Mouse (Mus musculus): ENCODE data around the gene Sipa1l1. TPM values are rescaled to one million over a fixed set of nuclear protein-coding genes. Genes with fewer than 3 reads are reported as not detected.
A peak's percentile ranks its signal among the peaks of the same experiment; 100 is the strongest.

The Sipa1l1 gene
- polyA plus RNA-seq, 1 experiment: 50.5 TPM

DNA sequence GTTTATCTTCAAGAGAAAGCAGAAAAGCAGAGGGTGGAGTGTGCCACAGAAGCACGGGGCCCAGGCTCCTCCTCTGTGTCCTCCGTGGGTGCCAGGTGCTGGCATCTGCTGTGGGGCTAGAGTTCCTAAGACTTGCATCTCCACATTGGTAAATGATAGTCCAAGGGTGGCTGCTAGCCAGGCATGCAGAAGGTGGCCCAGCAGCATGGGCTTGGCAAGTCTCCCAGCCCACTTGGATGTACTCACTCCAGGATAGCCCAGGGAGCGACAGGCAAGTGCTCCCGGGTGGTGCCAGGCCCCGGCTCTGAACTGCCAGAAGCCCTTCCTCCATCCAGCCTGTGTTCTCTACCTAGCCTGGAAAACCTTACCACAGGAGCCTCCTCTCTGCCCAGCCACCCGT lies 239.4 kb downstream of the Sipa1l1 start:
- Histone ChIP-seq H3K27ac (ENCODE audit: insufficient read depth, low read depth, low read length) (peak overlapping the region; percentile 95), H3K4me1 (ENCODE audit: control insufficient read depth, insufficient read depth, low read length) (peaks cover 25% of the 10 kb centered on the region), H3K4me3 (ENCODE audit: insufficient read depth, low read depth, low read length) (no peak overlapping the region)
- TF ChIP-seq CTCF (IDR thresholded peaks at IDR 0.05; ENCODE audit: insufficient read depth, low read depth, low read length): no peak
- TF ChIP-seq POLR2A (IDR thresholded peaks at IDR 0.05; ENCODE audit: insufficient read depth, low read depth, low read length): no peak
- WGBS: 14% methylated on average over 6 of the region's 6 CpGs

DNA sequence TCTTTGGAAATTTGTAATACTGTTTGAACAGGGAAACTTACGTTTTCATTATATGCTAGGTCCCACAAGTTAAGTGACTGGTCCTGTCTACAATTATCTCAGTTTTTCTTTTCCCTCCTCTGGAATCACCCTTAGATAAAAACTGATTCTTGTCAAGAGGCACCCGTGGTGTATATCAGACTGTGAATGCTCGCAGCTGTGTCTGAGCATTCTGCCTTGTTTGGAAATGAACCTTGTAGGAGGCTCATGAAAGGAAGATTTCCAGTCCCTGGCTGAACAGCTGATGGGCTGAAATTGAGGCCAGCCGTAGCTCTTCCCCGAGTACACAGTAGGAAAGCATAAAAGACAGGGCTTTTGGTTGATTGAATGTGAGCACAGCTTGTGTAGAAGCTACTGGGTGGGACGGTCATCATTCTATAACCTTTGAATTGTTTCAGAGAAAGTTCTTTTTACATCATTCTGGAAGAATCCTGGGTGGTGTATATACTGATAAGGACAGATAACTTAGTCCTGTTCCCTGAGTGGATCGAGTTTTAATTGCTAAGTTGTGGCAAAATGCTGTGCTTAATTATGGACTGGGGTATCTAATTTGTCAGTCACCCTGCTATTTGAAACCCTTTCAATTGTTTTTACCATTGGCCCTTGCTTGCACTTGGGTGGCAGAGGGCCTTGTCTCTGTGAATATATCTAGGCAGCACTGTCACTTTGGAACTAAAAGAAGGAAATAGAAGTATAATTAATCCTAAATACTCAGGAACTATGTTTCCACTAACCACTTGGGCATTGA lies 240.8 kb downstream of the Sipa1l1 start:
- 17% methylated on average over 7 of the region's 7 CpGs for WGBS
- Histone ChIP-seq H3K4me3 (ENCODE audit: insufficient read depth, low read depth, low read length) (no peak overlapping the region), H3K27ac (ENCODE audit: insufficient read depth, low read depth, low read length) (peak overlapping the region; percentile 95)

DNA sequence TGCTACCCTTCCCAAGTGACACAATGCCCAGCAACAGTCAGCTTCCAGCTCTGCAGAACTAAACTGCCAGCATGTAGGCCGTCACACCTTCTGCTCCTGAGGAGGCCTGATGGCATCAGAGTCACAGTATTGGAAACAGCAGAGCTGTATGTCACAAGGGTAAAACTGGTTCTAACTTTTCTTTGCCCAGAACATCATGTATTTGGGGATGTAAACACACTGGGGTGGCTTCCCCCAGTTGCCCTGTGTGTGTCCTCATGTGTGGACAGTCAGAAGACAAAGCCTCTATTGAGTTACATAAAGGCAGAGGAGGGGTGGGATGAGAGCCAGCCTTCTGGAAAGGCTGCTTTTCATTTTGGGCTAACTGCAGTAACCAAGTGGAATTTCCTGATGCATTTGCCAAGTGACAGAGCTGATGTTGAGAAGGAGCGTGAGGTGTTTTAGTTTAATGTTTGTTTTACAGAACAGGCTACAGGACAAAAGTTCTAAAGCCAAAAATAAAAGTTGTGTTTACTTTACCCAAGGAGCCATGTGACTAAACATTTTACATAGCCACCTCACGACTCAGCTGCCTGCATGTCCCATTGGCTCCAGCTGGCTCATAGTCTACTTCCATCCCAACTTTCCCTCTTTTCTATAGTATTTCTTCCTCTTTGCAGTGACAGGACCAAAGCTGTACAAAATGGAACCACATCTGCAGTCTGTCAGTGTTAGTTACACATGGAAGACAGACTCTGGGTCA lies 243.3 kb downstream of the Sipa1l1 start:
- Histone ChIP-seq H3K4me3 (ENCODE audit: insufficient read depth, low read depth, low read length) (no peak overlapping the region), H3K4me1 (ENCODE audit: control insufficient read depth, insufficient read depth, low read length) (peaks cover 29% of the 10 kb centered on the region), H3K27ac (ENCODE audit: insufficient read depth, low read depth, low read length) (peak overlapping the region; percentile 27)
- no peak for TF ChIP-seq CTCF (IDR thresholded peaks at IDR 0.05; ENCODE audit: insufficient read depth, low read depth, low read length)
- TF ChIP-seq POLR2A (IDR thresholded peaks at IDR 0.05; ENCODE audit: insufficient read depth, low read depth, low read length): no peak
- WGBS: 17% methylated on average over 3 of the region's 3 CpGs

More for the DNA sequence above, 240.8 kb downstream of the Sipa1l1 start:
- H3K4me1 ChIP-seq (ENCODE audit: control insufficient read depth, insufficient read depth, low read length): peaks cover 25% of the 10 kb centered on the region
- TF ChIP-seq POLR2A (IDR thresholded peaks at IDR 0.05; ENCODE audit: insufficient read depth, low read depth, low read length): no peak
- TF ChIP-seq CTCF (IDR thresholded peaks at IDR 0.05; ENCODE audit: insufficient read depth, low read depth, low read length): no peak

DNA sequence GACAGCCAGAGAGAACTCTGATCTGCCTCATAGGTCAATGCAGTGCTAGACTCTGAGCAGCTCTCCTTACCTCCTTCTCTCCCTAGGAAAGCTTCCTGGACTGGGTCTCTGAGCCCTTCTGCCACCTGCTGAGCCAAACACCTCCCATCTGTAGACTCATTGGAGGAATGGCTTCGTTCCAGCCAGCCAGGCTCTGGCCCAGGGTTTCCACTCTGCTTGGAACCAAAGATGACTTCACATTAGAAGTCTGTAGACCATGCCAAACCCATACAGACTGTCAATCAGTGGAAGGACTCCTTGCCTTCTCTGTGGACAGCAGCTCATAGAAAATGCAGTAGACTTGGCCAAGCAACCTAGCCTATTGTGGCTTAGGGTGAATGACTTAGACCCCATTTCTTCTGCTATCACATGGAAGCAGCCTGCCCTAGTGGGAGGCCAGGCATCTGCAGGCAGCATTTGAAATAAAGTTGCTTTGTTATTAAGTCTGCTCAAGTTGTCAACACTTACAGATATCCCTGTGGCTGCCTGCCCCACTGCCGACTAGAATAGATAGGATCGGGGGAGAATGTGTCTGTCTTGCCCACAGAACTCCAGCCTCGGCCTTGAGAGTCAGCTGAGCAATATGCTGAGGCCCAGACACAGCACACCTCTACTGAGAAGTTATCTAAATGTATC lies 246.7 kb downstream of the Sipa1l1 start:
- Histone ChIP-seq H3K4me1 (ENCODE audit: control insufficient read depth, insufficient read depth, low read length) (peaks cover 19% of the 10 kb centered on the region), H3K4me3 (ENCODE audit: insufficient read depth, low read depth, low read length) (no peak overlapping the region), H3K27ac (ENCODE audit: insufficient read depth, low read depth, low read length) (peak overlapping the region; percentile 63)
- no peak for TF ChIP-seq CTCF (IDR thresholded peaks at IDR 0.05; ENCODE audit: insufficient read depth, low read depth, low read length)
- no peak for TF ChIP-seq POLR2A (IDR thresholded peaks at IDR 0.05; ENCODE audit: insufficient read depth, low read depth, low read length)
- 14% methylated on average over 4 of the region's 4 CpGs for WGBS

DNA sequence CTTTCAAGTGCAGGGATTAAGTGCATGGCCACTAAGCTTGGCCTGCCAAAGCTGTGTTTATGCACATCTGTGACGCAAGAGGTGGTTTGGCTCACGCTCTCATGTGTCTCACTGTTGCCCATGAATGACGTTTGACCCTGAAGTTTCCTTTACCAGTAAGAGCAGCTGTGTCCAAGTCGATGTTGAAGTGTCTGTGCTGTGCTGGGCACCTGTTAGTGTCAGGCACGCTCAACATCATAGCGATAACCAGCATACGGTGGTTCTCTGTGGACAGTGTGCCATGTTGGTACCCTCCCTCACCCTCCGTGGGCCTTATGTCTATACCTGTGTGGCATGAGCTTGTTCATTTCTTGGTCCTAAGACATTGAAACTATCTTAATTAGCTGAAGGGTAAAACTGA lies 249.9 kb downstream of the Sipa1l1 start:
- Histone ChIP-seq H3K4me3 (ENCODE audit: insufficient read depth, low read depth, low read length) (no peak overlapping the region), H3K4me1 (ENCODE audit: control insufficient read depth, insufficient read depth, low read length) (peaks cover 19% of the 10 kb centered on the region), H3K27ac (ENCODE audit: insufficient read depth, low read depth, low read length) (peak overlapping the region; percentile 39; the same call in 1 of the 2 replicates)
- 91% methylated on average over 8 of the region's 8 CpGs for WGBS
- TF ChIP-seq CTCF (IDR thresholded peaks at IDR 0.05; ENCODE audit: insufficient read depth, low read depth, low read length): no peak
- no peak for TF ChIP-seq POLR2A (IDR thresholded peaks at IDR 0.05; ENCODE audit: insufficient read depth, low read depth, low read length)

DNA sequence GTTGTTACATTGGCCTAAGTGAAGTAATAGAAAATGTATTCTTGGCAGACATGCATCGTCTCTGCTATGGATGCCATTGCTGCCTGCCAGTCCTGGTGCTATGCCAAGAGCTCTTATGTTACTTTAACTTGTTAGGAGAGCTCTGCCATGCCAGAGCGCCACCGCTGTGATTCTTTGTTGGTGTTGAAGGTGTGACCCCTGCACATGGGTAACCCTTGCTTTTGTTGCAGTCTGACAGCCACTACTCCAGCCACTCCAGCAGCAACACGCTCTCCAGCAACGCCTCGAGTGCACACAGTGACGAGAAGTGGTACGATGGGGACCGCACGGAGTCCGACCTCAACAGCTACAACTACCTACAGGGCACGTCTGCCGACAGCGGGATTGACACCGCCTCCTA lies 255.7 kb downstream of the Sipa1l1 start:
- Histone ChIP-seq H3K4me1 (ENCODE audit: control insufficient read depth, insufficient read depth, low read length) (peaks cover 29% of the 10 kb centered on the region), H3K27ac (ENCODE audit: insufficient read depth, low read depth, low read length) (peak overlapping the region; percentile 55), H3K4me3 (ENCODE audit: insufficient read depth, low read depth, low read length) (no peak overlapping the region)
- WGBS: 75% methylated on average over 15 of the region's 15 CpGs
- TF ChIP-seq POLR2A (IDR thresholded peaks at IDR 0.05; ENCODE audit: insufficient read depth, low read depth, low read length): no peak
- no peak for TF ChIP-seq CTCF (IDR thresholded peaks at IDR 0.05; ENCODE audit: insufficient read depth, low read depth, low read length)

DNA sequence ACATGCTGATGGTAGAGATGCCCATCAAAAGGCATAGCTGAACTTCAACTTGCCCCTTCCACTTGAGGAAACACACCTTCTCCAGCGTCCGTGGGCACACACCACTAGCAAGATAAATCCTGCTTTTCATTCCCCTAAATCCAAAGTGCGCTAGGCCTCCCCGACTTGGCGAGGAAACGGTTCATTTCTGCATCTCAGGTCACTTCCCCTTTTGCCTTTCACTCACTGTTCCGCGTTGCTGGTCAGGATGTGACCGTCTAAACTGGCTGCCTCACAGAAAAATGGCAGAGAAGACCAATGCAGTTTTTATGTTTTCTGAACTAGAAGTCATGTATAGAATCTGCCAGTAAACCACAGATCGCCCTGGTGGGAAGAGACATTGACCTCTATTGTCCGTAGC lies 256.7 kb downstream of the Sipa1l1 start:
- 80% methylated on average over 11 of the region's 11 CpGs for WGBS
- H3K27ac ChIP-seq (ENCODE audit: insufficient read depth, low read depth, low read length): peak overlapping the region; percentile 89
- peaks cover 30% of the 10 kb centered on the region for H3K4me1 ChIP-seq (ENCODE audit: control insufficient read depth, insufficient read depth, low read length)

DNA sequence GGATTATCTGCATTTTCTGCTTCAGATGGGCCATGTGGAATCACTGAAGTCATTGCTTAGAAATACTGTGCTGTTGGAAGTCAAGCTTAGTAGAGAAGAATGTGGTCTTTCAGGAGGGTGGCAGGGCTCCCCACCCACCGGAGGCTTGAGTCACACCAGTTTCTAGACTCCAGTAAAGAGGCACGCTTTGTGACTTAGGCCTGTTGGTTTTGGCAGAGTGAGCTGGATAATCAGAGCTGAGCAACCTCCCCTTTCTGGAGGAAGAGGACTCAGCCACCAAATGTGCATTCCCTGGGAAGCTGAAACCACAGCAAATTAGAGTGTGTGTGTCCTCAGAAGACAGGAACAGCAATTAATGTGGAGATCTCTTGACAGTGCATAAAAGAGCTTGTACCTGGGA lies 258.3 kb downstream of the Sipa1l1 start:
- WGBS: 3% methylated on average over 2 of the region's 2 CpGs
- Histone ChIP-seq H3K27ac (ENCODE audit: insufficient read depth, low read depth, low read length) (peak overlapping the region; percentile 89), H3K4me3 (ENCODE audit: insufficient read depth, low read depth, low read length) (no peak overlapping the region), H3K4me1 (ENCODE audit: control insufficient read depth, insufficient read depth, low read length) (peaks cover 34% of the 10 kb centered on the region)
- no peak for TF ChIP-seq CTCF (IDR thresholded peaks at IDR 0.05; ENCODE audit: insufficient read depth, low read depth, low read length)
- no peak for TF ChIP-seq POLR2A (IDR thresholded peaks at IDR 0.05; ENCODE audit: insufficient read depth, low read depth, low read length)

More for the DNA sequence above, 256.7 kb downstream of the Sipa1l1 start:
- H3K4me3 ChIP-seq (ENCODE audit: insufficient read depth, low read depth, low read length): no peak overlapping the region
- TF ChIP-seq CTCF (IDR thresholded peaks at IDR 0.05; ENCODE audit: insufficient read depth, low read depth, low read length) (no peak), POLR2A (IDR thresholded peaks at IDR 0.05; ENCODE audit: insufficient read depth, low read depth, low read length) (no peak)
